In genomic region chr12:99331341-99331947, GRCm38 (mm10) we compare ENCODE assay signal across 14 mouse cellular contexts.
DNase-seq lines count a peak whose midpoint lies in the region; ATAC-seq and TF ChIP-seq lines count a peak whose summit lies in the region.
"Had no signal": no experiment of that assay in that cellular context is flagged by ENCODE, and none has a peak within 500 bp of the region (broad histone marks: within the 10 kb centered on the region; RNA-seq: fewer than 3 reads in every experiment).

No protein-coding gene starts in this region.

- H3K27me3 ChIP-seq in heart, embryonic 12.5 days (replicated peaks): no peaks in the 10 kb centered on the region
- no peaks in the 10 kb centered on the region for H3K27me3 ChIP-seq in thymus, adult 2 months (ENCODE audit: control insufficient read depth, insufficient read depth, low read length)
- H3K27me3 ChIP-seq in liver, embryonic 11.5 days (replicated peaks; ENCODE audit: control insufficient read depth, insufficient read depth, low read length): no peaks in the 10 kb centered on the region
- no peaks in the 10 kb centered on the region for H3K27me3 ChIP-seq in stomach, embryonic 16.5 days (ENCODE audit: control insufficient read depth, insufficient read depth, low read length)
- H3K27me3 ChIP-seq: limb, embryonic 15.5 days had no signal

- peak; percentile 56 for ATAC-seq in heart, embryonic 12.5 days (ENCODE audit: insufficient number of reproducible peaks, low FRiP score)
- peak; percentile 89 for ATAC-seq in liver, embryonic 11.5 days (replicated peaks; ENCODE audit: low FRiP score)
- no peak for ATAC-seq in stomach, embryonic 16.5 days (ENCODE audit: insufficient read depth, low FRiP score)

- H3K9ac ChIP-seq in heart, embryonic 12.5 days: no peak overlapping the region
- H3K9ac ChIP-seq in liver, embryonic 11.5 days (ENCODE audit: low read depth, low read length): no peak overlapping the region
- no peak overlapping the region for H3K9ac ChIP-seq in stomach, embryonic 16.5 days (ENCODE audit: low read length)
- H3K9ac ChIP-seq: limb, embryonic 15.5 days had no signal

- H3K4me2 ChIP-seq in heart, embryonic 12.5 days: no peak overlapping the region
- H3K4me2 ChIP-seq in liver, embryonic 11.5 days: peak overlapping the region; percentile 24; the same call in 1 of the 2 replicates
- H3K4me2 ChIP-seq in stomach, embryonic 16.5 days (ENCODE audit: low read depth, low read length): no peak overlapping the region
- H3K4me2 ChIP-seq: limb, embryonic 15.5 days had no signal

- no peak for TF ChIP-seq CTCF in thymus, adult 2 months (IDR thresholded peaks at IDR 0.05; ENCODE audit: borderline replicate concordance, control insufficient read depth, extremely low read depth, insufficient read depth, low read length, poor library complexity)

- H3K4me3 ChIP-seq in heart, embryonic 12.5 days: no peak overlapping the region
- H3K4me3 ChIP-seq in thymus, adult 2 months (ENCODE audit: control insufficient read depth, insufficient read depth, low read length): no peak overlapping the region
- H3K4me3 ChIP-seq in liver, embryonic 11.5 days (ENCODE audit: low read depth, low read length): no peak overlapping the region
- H3K4me3 ChIP-seq in stomach, embryonic 16.5 days (replicated peaks; ENCODE audit: low read length): no peak overlapping the region
- H3K4me3 ChIP-seq: left cerebral cortex, adult 2 months; limb, embryonic 15.5 days had no signal

- peaks cover 72% of the 10 kb centered on the region for H3K4me1 ChIP-seq in heart, embryonic 12.5 days (replicated peaks)
- peaks cover 62% of the 10 kb centered on the region for H3K4me1 ChIP-seq in thymus, adult 2 months (replicated peaks; ENCODE audit: control insufficient read depth, insufficient read depth, low read length)
- peaks cover 37% of the 10 kb centered on the region for H3K4me1 ChIP-seq in liver, embryonic 11.5 days (replicated peaks; ENCODE audit: control insufficient read depth, insufficient read depth, low read length)
- peaks cover 41% of the 10 kb centered on the region for H3K4me1 ChIP-seq in stomach, embryonic 16.5 days (ENCODE audit: control insufficient read depth, insufficient read depth, low read length)

- H3K36me3 ChIP-seq in heart, embryonic 12.5 days: peaks cover 9% of the 10 kb centered on the region; the same call in 1 of the 2 replicates
- H3K36me3 ChIP-seq in thymus, adult 2 months (ENCODE audit: control insufficient read depth, insufficient read depth, low read length): no peaks in the 10 kb centered on the region
- H3K36me3 ChIP-seq in liver, embryonic 11.5 days (ENCODE audit: control insufficient read depth, insufficient read depth, low read length): no peaks in the 10 kb centered on the region
- no peaks in the 10 kb centered on the region for H3K36me3 ChIP-seq in stomach, embryonic 16.5 days (ENCODE audit: control insufficient read depth, insufficient read depth, low read length)
- H3K36me3 ChIP-seq: limb, embryonic 15.5 days had no signal

- no peak overlapping the region for H3K27ac ChIP-seq in heart, embryonic 12.5 days (ENCODE audit: poor library complexity, severe bottlenecking)
- peak overlapping the region; percentile 80 for H3K27ac ChIP-seq in thymus, adult 2 months (ENCODE audit: control insufficient read depth, insufficient read depth, low read length)
- no peak overlapping the region; the same call in 1 of the 2 replicates for H3K27ac ChIP-seq in liver, embryonic 11.5 days (ENCODE audit: low read depth, low read length)
- peak overlapping the region; percentile 72; the same call in 1 of the 2 replicates for H3K27ac ChIP-seq in stomach, embryonic 16.5 days (ENCODE audit: low read length)
- H3K27ac ChIP-seq: left cerebral cortex, adult 2 months; macrophage had no signal

- no peak for DNase-seq in heart, adult 11 months
- no peak for DNase-seq in thymus, adult 2 months
- no peak for DNase-seq in thymus, postnatal 4 days
- DNase-seq in liver, embryonic 11.5 days (ENCODE audit: low spot score): no peak
- no peak for DNase-seq in urinary bladder, postnatal 25 days (ENCODE audit: low spot score)
- no peak for DNase-seq in neural tube, embryonic 10.5 days (ENCODE audit: extremely low spot score, low spot score)
- DNase-seq: B cell, adult 2 months; kidney, adult 18-20 months; right cerebral cortex, postnatal 4 days had no signal

- no peaks in the 10 kb centered on the region for H3K9me3 ChIP-seq in heart, embryonic 12.5 days (replicated peaks)
- no peaks in the 10 kb centered on the region for H3K9me3 ChIP-seq in liver, embryonic 11.5 days (ENCODE audit: control insufficient read depth, low read length)
- no peaks in the 10 kb centered on the region for H3K9me3 ChIP-seq in stomach, embryonic 16.5 days (replicated peaks; ENCODE audit: control insufficient read depth, low read length)
- H3K9me3 ChIP-seq: limb, embryonic 15.5 days had no signal

- TF ChIP-seq POLR2A in thymus, adult 2 months (IDR thresholded peaks at IDR 0.05; ENCODE audit: control insufficient read depth, extremely low read depth, insufficient read depth, low read length, poor library complexity): no peak

- WGBS in heart, embryonic 12.5 days: 12% methylated on average over 7 of the region's 8 CpGs
- 44% methylated on average over 8 of the region's 8 CpGs for WGBS in thymus, adult 2 months
- 11% methylated on average over 7 of the region's 8 CpGs for WGBS in liver, embryonic 11.5 days
- 26% methylated on average over 7 of the region's 8 CpGs for WGBS in stomach, embryonic 16.5 days

Comparison
In these comparisons a context has a peak if more than half of its experiments do, and no peak if none do; other contexts are left out.
1. H3K27ac ChIP-seq: peak in thymus, adult 2 months (single experiment) and stomach, embryonic 16.5 days (single experiment); none in heart, embryonic 12.5 days (single experiment) and liver, embryonic 11.5 days (single experiment).